Mouse (Mus musculus) hindbrain, postnatal 0 days (tissue): ENCODE measurements around the gene Mc1r. TPM values are rescaled to one million over a fixed set of nuclear protein-coding genes. Genes with fewer than 3 reads are reported as not detected.
A peak's percentile ranks its signal among the peaks of the same experiment; 100 is the strongest.

ENCODE experiments used
- ATAC-seq: fragments of 200-750 bp; cut with Nextera tagmentation; 2 replicates; pipeline ENCODE4 v1.8.0; 2017; ENCODE audit warnings: mild to moderate bottlenecking, moderate TSS enrichment, moderate library complexity
- DNase-seq: peaks from one replicate; pipeline ENCODE4 v3.0.0-alpha.2; 2015; ENCODE audit warnings: low spot score
- H3K27ac ChIP-seq: fragments of 300-500 bp; sonication (generic); 2 replicates; pipeline ENCODE4 v1.5.1; 2014; ENCODE audit warnings: mild to moderate bottlenecking
- H3K27me3 ChIP-seq: fragments of 300-500 bp; sonication (generic); 2 replicates; pipeline ENCODE4 v1.6.1; 2014; ENCODE audit warnings: low read length, mixed read lengths; ENCODE audit not compliant: insufficient read depth
- H3K36me3 ChIP-seq: fragments of 300-500 bp; sonication (generic); 2 replicates; pipeline ENCODE4 v1.6.1; 2014; ENCODE audit warnings: low read length, mixed read lengths; ENCODE audit not compliant: insufficient read depth
- H3K4me1 ChIP-seq: fragments of 300-500 bp; sonication (generic); 2 replicates; pipeline ENCODE4 v1.6.1; 2014; ENCODE audit warnings: antibody characterized with exemption, low read length, mixed read lengths; ENCODE audit not compliant: insufficient read depth
- H3K4me2 ChIP-seq: fragments of 300-500 bp; sonication (generic); 2 replicates; pipeline ENCODE4 v1.6.1; 2014; ENCODE audit warnings: low read depth, mild to moderate bottlenecking, low read length, moderate library complexity, mixed read lengths
- H3K4me3 ChIP-seq: fragments of 300-500 bp; sonication (generic); 2 replicates; pipeline ENCODE4 v1.5.1; 2014; ENCODE audit warnings: low read length
- H3K9ac ChIP-seq: fragments of 300-500 bp; sonication (generic); replicated peaks from 2 replicates; pipeline ENCODE4 v1.6.1; 2014; ENCODE audit warnings: mild to moderate bottlenecking, low read length, moderate library complexity, mixed read lengths
- H3K9me3 ChIP-seq: fragments of 300-500 bp; sonication (generic); 2 replicates; pipeline ENCODE4 v1.6.1; 2016; ENCODE audit warnings: low read length, mixed read lengths
- CTCF ChIP-seq: IDR thresholded peaks from 2 replicates; pipeline ENCODE4 v1.5.1; 2016; ENCODE audit warnings: antibody characterized with exemption, control low read depth, low read depth
- WGBS: fragments of 180-500 bp; shearing (Covaris S2); extraction: QIAGEN DNeasy Blood & Tissue Kit; methylation state at CpG from one replicate; pipeline ENCODE4 v1.1.7; 2014; 5-methylcytosine and 5-hydroxymethylcytosine counted together
- polyA plus RNA-seq: library from polyadenylated mRNA; unstranded; fragments of >200 nt; fragmentation: Nextera tagmentation; extraction: Ambion mirVana; gene quantifications from 2 replicates; pipeline ENCODE4 v1.2.1, GENCODE M21; 2015
- total RNA-seq: library from RNA; depleted of rRNA; stranded (reverse); fragments of >200 nt; gene quantifications from 2 replicates; pipeline ENCODE4 v1.2.3, GENCODE M21; 2014

The Mc1r gene
- total and polyA plus RNA-seq, 2 experiments from 2014 or later = 0.08 TPM; not detected in 1

- DNase-seq (no peak), ATAC-seq (no peak)
- no peaks in the 10 kb centered on the region for H3K9me3 ChIP-seq
- no peak overlapping the region for H3K4me2 ChIP-seq
- no peak overlapping the region for H3K4me3 ChIP-seq
- no peaks in the 10 kb centered on the region for H3K36me3 ChIP-seq
- WGBS = 90% methylated on average over 2 of the region's 2 CpGs
- H3K9ac ChIP-seq = no peak overlapping the region
- peaks cover 4% of the 10 kb centered on the region; the same call in 1 of the 2 replicates for H3K4me1 ChIP-seq
- no peak for TF ChIP-seq CTCF
- no peak overlapping the region for H3K27ac ChIP-seq
- no peaks in the 10 kb centered on the region for H3K27me3 ChIP-seq
Measured at GRCm38 (mm10) chr8:123441788-123442187, 34.9 kb downstream of the Mc1r start.

- ATAC-seq = peak; percentile 19; the same call in 1 of the 2 replicates
- Histone ChIP-seq H3K27me3 (no peaks in the 10 kb centered on the region), H3K9ac (peak overlapping the region; percentile 81; the same call in 1 of the 2 replicates), H3K9me3 (no peaks in the 10 kb centered on the region), H3K4me1 (peaks cover 4% of the 10 kb centered on the region; the same call in 1 of the 2 replicates), H3K4me2 (peak overlapping the region; percentile 62; the same call in 1 of the 2 replicates), H3K4me3 (0 out of 2 replicates have a peak overlapping the region, but pooled peaks have one; percentile 73), H3K36me3 (no peaks in the 10 kb centered on the region), H3K27ac (peak overlapping the region; percentile 89; the same call in 1 of the 2 replicates)
- DNase-seq = no peak
- no peak for TF ChIP-seq CTCF
- 78% methylated on average over 5 of the region's 5 CpGs for WGBS
Measured at GRCm38 (mm10) chr8:123442351-123442750, 35.4 kb downstream of the Mc1r start.

DNA sequence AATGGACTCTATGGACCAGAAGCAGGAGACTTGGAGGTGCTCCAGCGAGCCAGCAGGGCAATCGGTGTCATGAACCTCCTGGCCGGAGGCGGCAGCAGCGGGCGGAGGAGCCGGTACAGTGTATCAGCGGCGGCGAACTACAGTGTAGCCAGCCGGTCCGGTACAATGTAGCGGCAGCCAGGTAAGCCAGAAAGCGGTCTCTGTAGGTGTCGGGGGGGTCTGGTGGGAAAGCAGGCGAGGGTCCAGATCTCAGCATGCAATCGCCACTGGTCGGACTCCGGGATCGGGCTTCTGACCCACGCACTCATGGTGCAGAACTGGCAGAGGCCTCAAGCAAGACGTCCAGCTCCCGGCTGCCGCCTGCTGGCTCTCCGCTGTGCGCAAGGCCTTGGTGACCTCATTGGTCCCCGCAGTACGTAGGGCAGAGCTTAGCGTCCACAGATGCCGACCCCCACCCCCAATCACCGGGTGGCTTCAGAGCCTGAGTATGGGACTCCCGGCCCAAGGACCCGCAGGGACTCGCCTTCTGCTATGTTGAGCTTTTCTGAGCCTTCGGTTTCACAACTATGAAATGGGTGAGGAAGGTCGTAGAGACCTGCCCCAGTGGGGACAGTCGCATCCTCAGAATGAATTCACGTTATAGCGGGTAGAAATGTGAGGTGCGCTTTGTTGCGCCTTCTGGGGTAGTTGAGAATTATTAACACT lies 36.1 kb downstream of the Mc1r start:
- H3K36me3 ChIP-seq = no peaks in the 10 kb centered on the region
- DNase-seq (peak; percentile 94), ATAC-seq (peak; percentile 96)
- H3K4me1 ChIP-seq = peaks cover 4% of the 10 kb centered on the region; the same call in 1 of the 2 replicates
- peak overlapping the region; percentile 89 for H3K27ac ChIP-seq
- no peaks in the 10 kb centered on the region for H3K27me3 ChIP-seq
- H3K9ac ChIP-seq = peak overlapping the region; percentile 81
- under 1% methylated on average over 41 of the region's 41 CpGs for WGBS
- peak; percentile 71 for TF ChIP-seq CTCF
- H3K4me2 ChIP-seq = peak overlapping the region; percentile 62
- H3K9me3 ChIP-seq = no peaks in the 10 kb centered on the region
- H3K4me3 ChIP-seq = peak overlapping the region; percentile 73

DNA sequence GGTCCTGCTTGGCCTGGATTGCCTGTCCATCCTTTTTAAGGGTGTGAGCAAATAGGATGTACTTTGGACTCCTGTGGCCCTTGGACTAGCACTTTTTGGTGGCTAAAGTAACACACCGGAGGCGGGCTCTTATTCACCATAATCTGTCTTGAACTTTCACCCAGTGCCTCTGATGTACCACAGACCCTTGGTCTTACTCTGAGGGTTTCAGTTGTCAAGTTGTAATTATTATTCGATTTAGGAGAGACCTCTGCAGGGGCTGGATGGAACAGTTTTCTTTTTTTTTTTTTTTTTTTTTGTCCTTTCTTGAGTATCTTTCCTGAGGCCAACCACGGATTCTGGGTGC lies 36.6 kb downstream of the Mc1r start:
- Histone ChIP-seq H3K36me3 (no peaks in the 10 kb centered on the region), H3K4me2 (peak overlapping the region; percentile 62), H3K27ac (peak overlapping the region; percentile 89), H3K4me1 (peaks cover 4% of the 10 kb centered on the region; the same call in 1 of the 2 replicates), H3K9me3 (no peaks in the 10 kb centered on the region), H3K9ac (peak overlapping the region; percentile 81), H3K27me3 (no peaks in the 10 kb centered on the region), H3K4me3 (peak overlapping the region; percentile 73)
- 27% methylated on average over 4 of the region's 4 CpGs for WGBS
- TF ChIP-seq CTCF = no peak
- no peak for ATAC-seq
- peak; percentile 8 for DNase-seq

DNA sequence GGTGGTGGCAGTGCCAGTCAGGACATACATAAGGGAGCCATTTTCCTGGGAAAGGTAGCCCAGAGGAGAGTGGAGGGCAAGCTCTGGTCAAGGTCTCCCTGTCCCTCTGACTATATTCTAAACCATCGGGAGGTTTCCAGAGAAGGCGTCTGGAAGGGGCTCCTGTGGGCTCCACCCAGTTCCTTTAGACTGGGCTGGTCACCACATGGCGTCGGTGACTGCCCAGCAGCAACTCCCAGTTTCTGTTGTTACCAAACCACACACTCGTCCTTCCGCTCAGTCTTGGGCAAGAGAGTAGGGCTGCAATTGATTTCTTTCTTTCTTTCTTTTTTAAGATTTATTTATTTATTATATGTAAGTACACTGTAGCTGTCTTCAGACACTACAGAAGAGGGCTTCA lies 37.2 kb downstream of the Mc1r start:
- Histone ChIP-seq H3K27ac (0 out of 2 replicates have a peak overlapping the region, but pooled peaks have one; percentile 89), H3K4me1 (peaks cover 4% of the 10 kb centered on the region; the same call in 1 of the 2 replicates), H3K9me3 (no peaks in the 10 kb centered on the region), H3K4me2 (peak overlapping the region; percentile 62), H3K36me3 (peaks cover under 1% of the 10 kb centered on the region; the same call in 1 of the 2 replicates), H3K27me3 (no peaks in the 10 kb centered on the region), H3K9ac (peak overlapping the region; percentile 81; the same call in 1 of the 2 replicates), H3K4me3 (peak overlapping the region; percentile 73)
- no peak for ATAC-seq
- TF ChIP-seq CTCF = no peak
- 90% methylated on average over 6 of the region's 6 CpGs for WGBS
- no peak for DNase-seq

DNA sequence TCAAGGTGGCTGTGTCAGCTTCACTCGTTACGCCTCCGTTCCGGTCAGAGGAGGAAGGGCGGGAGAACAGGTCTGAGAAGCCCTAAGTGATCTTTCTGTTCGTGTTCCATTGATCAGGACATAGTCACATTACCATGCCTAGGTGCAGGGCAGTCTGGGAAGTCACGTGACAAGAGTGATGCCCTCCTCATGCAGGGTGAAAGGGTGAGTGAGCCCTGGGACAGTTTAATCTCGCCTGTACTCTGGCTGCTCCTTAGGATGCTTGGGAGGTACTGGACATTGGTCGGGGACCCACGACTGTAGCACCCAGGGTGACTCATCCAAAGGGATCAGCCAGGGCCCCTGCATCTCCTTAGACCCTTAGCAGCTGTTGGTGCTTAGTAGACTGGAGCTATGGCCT lies 39.1 kb downstream of the Mc1r start:
- Histone ChIP-seq H3K36me3 (peaks cover 5% of the 10 kb centered on the region; the same call in 1 of the 2 replicates), H3K27ac (no peak overlapping the region), H3K4me2 (no peak overlapping the region), H3K4me1 (peaks cover 4% of the 10 kb centered on the region; the same call in 1 of the 2 replicates), H3K9ac (no peak overlapping the region), H3K4me3 (no peak overlapping the region), H3K9me3 (no peaks in the 10 kb centered on the region), H3K27me3 (no peaks in the 10 kb centered on the region)
- no peak for TF ChIP-seq CTCF
- no peak for DNase-seq
- WGBS = 93% methylated on average over 10 of the region's 10 CpGs
- no peak for ATAC-seq

DNA sequence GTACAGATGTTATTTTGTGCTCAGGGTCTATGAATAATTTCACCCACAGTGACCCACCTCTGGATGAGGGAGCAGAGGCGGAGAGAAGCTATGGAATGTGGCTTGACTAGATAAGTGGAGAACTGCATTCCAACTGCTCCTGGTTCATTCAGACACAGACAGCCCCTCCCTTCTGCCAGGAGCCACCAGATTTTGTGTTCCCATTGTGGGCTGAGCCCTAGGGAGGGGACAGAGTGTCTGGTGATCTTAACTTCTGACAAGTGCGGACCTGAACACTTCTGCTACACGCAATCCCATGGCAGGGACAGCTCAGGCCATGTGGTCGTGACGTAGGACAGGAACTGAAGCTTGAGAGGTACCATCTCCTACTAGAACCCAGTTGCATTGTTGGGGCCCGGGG lies 39.9 kb downstream of the Mc1r start:
- Histone ChIP-seq H3K36me3 (peaks cover 5% of the 10 kb centered on the region; the same call in 1 of the 2 replicates), H3K4me1 (peaks cover 4% of the 10 kb centered on the region; the same call in 1 of the 2 replicates), H3K4me2 (no peak overlapping the region), H3K4me3 (no peak overlapping the region), H3K9ac (no peak overlapping the region), H3K27ac (no peak overlapping the region), H3K27me3 (no peaks in the 10 kb centered on the region), H3K9me3 (no peaks in the 10 kb centered on the region)
- no peak for TF ChIP-seq CTCF
- no peak for DNase-seq
- ATAC-seq = no peak
- WGBS = 94% methylated on average over 6 of the region's 6 CpGs
